Mouse (Mus musculus): ENCODE results near the gene Galnt11.

- TF ChIP-seq CTCF (IDR thresholded peaks at IDR 0.05; ENCODE audit: extremely low read depth, insufficient read depth, insufficient read length, insufficient replicate concordance) (no peak), POLR2A (IDR thresholded peaks at IDR 0.05; ENCODE audit: low read depth, low read length) (peak; percentile 41)
Observed at GRCm38 (mm10) chr5:25222752-25223702, 1.3 kb downstream of the Galnt11 start, which contains the start of gene E130116L18Rik.

Measured in spleen, adult 2 months (tissue).